8 mouse cellular contexts compared by ENCODE assay signal in genomic region chr6:38550250-38551061, GRCm38 (mm10). TPM values are rescaled to one million over a fixed set of nuclear protein-coding genes. Genes with fewer than 3 reads are reported as not detected.
A peak's percentile ranks its signal among the peaks of the same experiment; 100 is the strongest.
DNase-seq lines count a peak whose midpoint lies in the region; ATAC-seq and TF ChIP-seq lines count a peak whose summit lies in the region.

No protein-coding gene starts in this region.

- H3K27ac ChIP-seq in layer of hippocampus, adult 2 months = peak overlapping the region; percentile 100
- H3K27ac ChIP-seq in embryonic facial prominence, embryonic 12.5 days = peak overlapping the region; percentile 99
- H3K27ac ChIP-seq in heart, embryonic 10.5 days = peak overlapping the region; percentile 99

- H3K4me1 ChIP-seq in embryonic facial prominence, embryonic 12.5 days = 0 out of 2 replicates have a peak, but pooled peaks cover 2% of the 10 kb centered on the region
- H3K4me1 ChIP-seq in heart, embryonic 10.5 days = peaks cover 13% of the 10 kb centered on the region; the same call in 1 of the 2 replicates

- H3K9me3 ChIP-seq in embryonic facial prominence, embryonic 12.5 days = no peaks in the 10 kb centered on the region
- H3K9me3 ChIP-seq in heart, embryonic 10.5 days = no peaks in the 10 kb centered on the region

- WGBS in embryonic facial prominence, embryonic 12.5 days = 6% methylated on average over 28 of the region's 28 CpGs
- 8% methylated on average over 28 of the region's 28 CpGs for WGBS in heart, embryonic 10.5 days

- peak; percentile 42 to 55 for DNase-seq in layer of hippocampus, adult 2 months (ENCODE audit: low spot score in 2 of 2)
- no peak for DNase-seq in layer of hippocampus, postnatal 36 days
- peak; percentile 73 for DNase-seq in NIH3T3 (ENCODE audit: low read depth)
- peak; percentile 91 for DNase-seq in heart, embryonic 10.5 days (ENCODE audit: low spot score)
- DNase-seq in kidney, postnatal 10 days = peak; percentile 79
- DNase-seq in lung, postnatal 36 days = peak; percentile 88
- DNase-seq in splenic B cell, adult 2 months (ENCODE audit: low read depth, low spot score) = peak; percentile 75

- no peaks in the 10 kb centered on the region for H3K36me3 ChIP-seq in embryonic facial prominence, embryonic 12.5 days
- no peaks in the 10 kb centered on the region for H3K36me3 ChIP-seq in heart, embryonic 10.5 days
- no peaks in the 10 kb centered on the region for H3K36me3 ChIP-seq in splenic B cell, adult 2 months (ENCODE audit: control insufficient read depth, insufficient read depth, low read length, poor library complexity, severe bottlenecking)

- H3K4me3 ChIP-seq in layer of hippocampus, adult 2 months = peak overlapping the region; percentile 92
- peak overlapping the region; percentile 70 for H3K4me3 ChIP-seq in embryonic facial prominence, embryonic 12.5 days
- H3K4me3 ChIP-seq in heart, embryonic 10.5 days = peak overlapping the region; percentile 85

- H3K27me3 ChIP-seq in embryonic facial prominence, embryonic 12.5 days = no peaks in the 10 kb centered on the region
- no peaks in the 10 kb centered on the region for H3K27me3 ChIP-seq in heart, embryonic 10.5 days (ENCODE audit: insufficient read depth, poor library complexity, severe bottlenecking)
- H3K27me3 ChIP-seq in splenic B cell, adult 2 months (ENCODE audit: control insufficient read depth, insufficient read depth, low read length, poor library complexity, severe bottlenecking) = no peaks in the 10 kb centered on the region

- TF ChIP-seq CTCF in layer of hippocampus, adult 2 months (conservative IDR thresholded peaks at IDR 0.05) = no peak

- peak overlapping the region; percentile 90 for H3K9ac ChIP-seq in embryonic facial prominence, embryonic 12.5 days

- H3K4me2 ChIP-seq in embryonic facial prominence, embryonic 12.5 days (replicated peaks) = peak overlapping the region; percentile 66

- peak; percentile 32; the same call in 1 of the 2 replicates for ATAC-seq in embryonic facial prominence, embryonic 12.5 days (ENCODE audit: insufficient number of reproducible peaks, insufficient read depth, low FRiP score, low TSS enrichment)

RNA-seq across cellular contexts. Expression of gene Luc7l2, which starts 0.7 kb away (rescaled TPM):
- total RNA-seq in layer of hippocampus, adult 2 months (2021) = 100 to 1,000 TPM; 196 to 219 TPM
- 100 to 1,000 TPM; 177 to 202 TPM for total RNA-seq in layer of hippocampus, postnatal 36 days (2021)
- 57.0 and 62.0 TPM in 2 replicates for polyA plus RNA-seq in embryonic facial prominence, embryonic 12.5 days (2016; fragmentation: Nextera tagmentation; extraction: Ambion mirVana)
- 32.8 and 33.5 TPM in 2 replicates for polyA plus RNA-seq in heart, embryonic 10.5 days (2016; fragmentation: Nextera tagmentation; extraction: Ambion mirVana)

RNA-seq across cellular contexts. Expression of gene Fmc1, which starts 17.2 kb away (rescaled TPM):
- 10 to 100 TPM; 58.3 to 62.0 TPM for total RNA-seq in layer of hippocampus, adult 2 months (2021)
- total RNA-seq in layer of hippocampus, postnatal 36 days (2021) = 10 to 100 TPM; 51.5 to 59.2 TPM
- polyA plus RNA-seq in embryonic facial prominence, embryonic 12.5 days (2016; fragmentation: Nextera tagmentation; extraction: Ambion mirVana) = 94.9 and 102 TPM in 2 replicates
- polyA plus RNA-seq in heart, embryonic 10.5 days (2016; fragmentation: Nextera tagmentation; extraction: Ambion mirVana) = 138 and 187 TPM in 2 replicates

Comparison
In these comparisons a context has a peak if more than half of its experiments do, and no peak if none do; other contexts are left out.
1. DNase-seq: peak in layer of hippocampus, adult 2 months (2 of 2), NIH3T3 (single experiment), heart, embryonic 10.5 days (single experiment), kidney, postnatal 10 days (single experiment), lung, postnatal 36 days (single experiment) and splenic B cell, adult 2 months (single experiment); none in layer of hippocampus, postnatal 36 days (0 of 2).
2. Peak in every context shown above with its lines, with median percentiles within 50 percentile points of each other: H3K27ac ChIP-seq and H3K4me3 ChIP-seq.